Mouse (Mus musculus): ENCODE data around the gene Smim17. TPM values are rescaled to one million over a fixed set of nuclear protein-coding genes. Genes with fewer than 3 reads are reported as not detected.
A peak's percentile ranks its signal among the peaks of the same experiment; 100 is the strongest.

The Smim17 gene
- 0.07 and 0.33 TPM in 2 replicates for polyA plus RNA-seq (2014; fragmentation: Nextera tagmentation; extraction: Ambion mirVana)

GRCm38 (mm10) chr7:6397996-6398975, at the start of gene Smim17:
Smim17 (plus strand) TSS chr7:6398715.
- Histone ChIP-seq H3K9ac (ENCODE audit: low read length) (peak within 1 kb of the TSS; percentile 26), H3K4me2 (ENCODE audit: low read depth) (peak within 1 kb of the TSS; percentile 55), H3K4me1 (ENCODE audit: control insufficient read depth, insufficient read depth, low read length) (no peaks in the 10 kb centered on the region), H3K27ac (ENCODE audit: low read depth, low read length) (no peak within 1 kb of the TSS), H3K36me3 (ENCODE audit: control insufficient read depth, insufficient read depth, low read length) (no peaks in the 10 kb centered on the region), H3K27me3 (ENCODE audit: control insufficient read depth, insufficient read depth, low read length) (no peaks in the 10 kb centered on the region), H3K9me3 (ENCODE audit: control insufficient read depth, low read length) (no peaks in the 10 kb centered on the region), H3K4me3 (ENCODE audit: low read depth, low read length) (peak within 1 kb of the TSS; percentile 34)
- ATAC-seq (ENCODE audit: insufficient read depth, low FRiP score, low TSS enrichment) (peak; percentile 89), DNase-seq (ENCODE audit: low spot score) (peak; percentile 74)
- 30% methylated on average over 25 of the region's 25 CpGs for WGBS

GRCm38 (mm10) chr7:6358121-6358520, 40.4 kb upstream of the Smim17 start:
- Histone ChIP-seq H3K27me3 (ENCODE audit: control insufficient read depth, insufficient read depth, low read length) (no peaks in the 10 kb centered on the region), H3K27ac (ENCODE audit: low read depth, low read length) (no peak overlapping the region), H3K4me1 (ENCODE audit: control insufficient read depth, insufficient read depth, low read length) (no peaks in the 10 kb centered on the region), H3K4me3 (ENCODE audit: low read depth, low read length) (no peak overlapping the region), H3K4me2 (ENCODE audit: low read depth) (no peak overlapping the region), H3K36me3 (ENCODE audit: control insufficient read depth, insufficient read depth, low read length) (peaks cover 3% of the 10 kb centered on the region), H3K9me3 (ENCODE audit: control insufficient read depth, low read length) (no peaks in the 10 kb centered on the region), H3K9ac (ENCODE audit: low read length) (no peak overlapping the region)
- no peak for ATAC-seq (ENCODE audit: insufficient read depth, low FRiP score, low TSS enrichment)
- WGBS: 71% methylated on average over 2 of the region's 2 CpGs
- no peak for DNase-seq (ENCODE audit: low spot score)

DNA sequence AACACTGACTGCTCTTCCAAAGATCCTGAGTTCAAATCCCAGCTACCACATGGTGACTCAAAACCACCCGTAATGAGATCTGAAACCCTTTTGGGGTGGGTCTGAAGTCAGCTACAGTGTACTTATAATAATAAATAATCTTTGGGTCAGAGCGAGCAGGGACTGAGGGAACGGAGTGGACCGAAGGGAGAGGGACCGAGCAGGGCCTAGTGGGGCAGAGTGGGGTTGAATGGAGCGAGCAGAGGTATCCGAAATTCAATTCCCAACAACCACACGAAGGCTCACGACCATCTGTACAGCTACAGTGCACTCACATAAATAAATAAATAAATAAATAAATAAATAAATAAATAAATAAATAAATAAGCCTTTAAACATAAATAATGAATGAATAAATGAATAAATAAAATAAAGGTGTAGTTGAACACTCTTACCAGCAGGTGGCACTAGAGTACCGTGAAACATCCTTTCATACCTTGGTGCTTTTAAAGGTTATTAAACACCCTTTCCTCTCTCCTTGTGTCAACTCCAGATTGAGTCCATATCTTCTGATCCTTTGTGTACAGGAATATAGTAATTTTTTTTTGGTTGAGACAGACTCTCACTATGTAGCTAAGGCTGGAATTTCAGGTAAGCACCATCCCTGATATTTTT, 39.5 kb upstream of the Smim17 start:
- DNase-seq (ENCODE audit: low spot score): peak; percentile 68
- WGBS: 57% methylated on average over 10 of the region's 10 CpGs

DNA sequence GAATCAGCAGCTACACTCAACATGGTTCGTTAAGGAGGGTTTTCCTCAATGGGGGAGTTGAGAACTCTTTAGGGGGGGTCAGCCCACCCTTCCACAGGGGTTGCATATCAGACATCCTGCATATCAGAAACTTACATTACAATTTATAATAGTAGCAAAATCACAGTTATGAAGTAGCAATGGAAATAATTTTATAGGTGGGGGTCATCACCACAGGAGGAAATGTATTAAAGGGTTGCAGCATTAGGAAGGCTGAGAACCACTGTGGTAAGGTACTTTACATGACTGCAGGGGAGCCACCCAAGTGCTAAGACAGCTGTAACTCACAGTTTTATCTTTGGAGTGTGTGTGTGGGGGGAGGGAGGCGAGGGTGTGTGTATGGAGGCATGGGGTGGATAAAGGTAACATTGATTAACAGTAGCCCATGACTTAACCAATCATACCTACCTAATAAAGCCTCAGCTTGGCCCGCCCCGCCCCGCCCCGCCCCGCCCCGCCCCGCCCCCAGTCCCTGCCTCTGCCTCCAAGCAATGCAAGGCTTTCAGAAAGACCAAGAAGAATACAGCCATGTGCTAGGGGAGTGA, 37.9 kb upstream of the Smim17 start:
- Histone ChIP-seq H3K9ac (ENCODE audit: low read length) (no peak overlapping the region), H3K9me3 (ENCODE audit: control insufficient read depth, low read length) (no peaks in the 10 kb centered on the region), H3K27ac (ENCODE audit: low read depth, low read length) (no peak overlapping the region), H3K4me1 (ENCODE audit: control insufficient read depth, insufficient read depth, low read length) (no peaks in the 10 kb centered on the region), H3K4me3 (ENCODE audit: low read depth, low read length) (no peak overlapping the region), H3K36me3 (ENCODE audit: control insufficient read depth, insufficient read depth, low read length) (no peaks in the 10 kb centered on the region), H3K27me3 (ENCODE audit: control insufficient read depth, insufficient read depth, low read length) (no peaks in the 10 kb centered on the region), H3K4me2 (ENCODE audit: low read depth) (no peak overlapping the region)
- ATAC-seq (ENCODE audit: insufficient read depth, low FRiP score, low TSS enrichment) (no peak), DNase-seq (ENCODE audit: low spot score) (no peak)
- 14% methylated on average over 9 of the region's 9 CpGs for WGBS

More for the DNA sequence above, 39.5 kb upstream of the Smim17 start:
- Histone ChIP-seq H3K9me3 (ENCODE audit: control insufficient read depth, low read length) (no peaks in the 10 kb centered on the region), H3K4me3 (ENCODE audit: low read depth, low read length) (no peak overlapping the region), H3K4me1 (ENCODE audit: control insufficient read depth, insufficient read depth, low read length) (no peaks in the 10 kb centered on the region), H3K27me3 (ENCODE audit: control insufficient read depth, insufficient read depth, low read length) (no peaks in the 10 kb centered on the region), H3K9ac (ENCODE audit: low read length) (no peak overlapping the region), H3K36me3 (ENCODE audit: control insufficient read depth, insufficient read depth, low read length) (peaks cover under 1% of the 10 kb centered on the region), H3K27ac (ENCODE audit: low read depth, low read length) (no peak overlapping the region), H3K4me2 (ENCODE audit: low read depth) (no peak overlapping the region)
- ATAC-seq (ENCODE audit: insufficient read depth, low FRiP score, low TSS enrichment): no peak

GRCm38 (mm10) chr7:6361756-6362155, 36.8 kb upstream of the Smim17 start:
- 29% methylated on average over 7 of the region's 7 CpGs for WGBS
- peak overlapping the region; percentile 71 for H3K27ac ChIP-seq (ENCODE audit: low read depth, low read length)
- DNase-seq (ENCODE audit: low spot score) (no peak), ATAC-seq (ENCODE audit: insufficient read depth, low FRiP score, low TSS enrichment) (no peak)
- peak overlapping the region; percentile 35 for H3K4me2 ChIP-seq (ENCODE audit: low read depth)
- no peaks in the 10 kb centered on the region for H3K27me3 ChIP-seq (ENCODE audit: control insufficient read depth, insufficient read depth, low read length)
- H3K4me3 ChIP-seq (ENCODE audit: low read depth, low read length): peak overlapping the region; percentile 41
- H3K4me1 ChIP-seq (ENCODE audit: control insufficient read depth, insufficient read depth, low read length): no peaks in the 10 kb centered on the region
- H3K9me3 ChIP-seq (ENCODE audit: control insufficient read depth, low read length): no peaks in the 10 kb centered on the region
- H3K36me3 ChIP-seq (ENCODE audit: control insufficient read depth, insufficient read depth, low read length): no peaks in the 10 kb centered on the region
- peak overlapping the region; percentile 45 for H3K9ac ChIP-seq (ENCODE audit: low read length)

- Histone ChIP-seq H3K4me2 (ENCODE audit: low read depth) (peak overlapping the region; percentile 44), H3K4me1 (ENCODE audit: control insufficient read depth, insufficient read depth, low read length) (no peaks in the 10 kb centered on the region), H3K27me3 (ENCODE audit: control insufficient read depth, insufficient read depth, low read length) (no peaks in the 10 kb centered on the region), H3K4me3 (ENCODE audit: low read depth, low read length) (peak overlapping the region; percentile 41), H3K27ac (ENCODE audit: low read depth, low read length) (peak overlapping the region; percentile 71), H3K9me3 (ENCODE audit: control insufficient read depth, low read length) (no peaks in the 10 kb centered on the region), H3K9ac (ENCODE audit: low read length) (peak overlapping the region; percentile 45), H3K36me3 (ENCODE audit: control insufficient read depth, insufficient read depth, low read length) (no peaks in the 10 kb centered on the region)
- WGBS: under 1% methylated on average over 38 of the region's 38 CpGs
- ATAC-seq (ENCODE audit: insufficient read depth, low FRiP score, low TSS enrichment) (peak; percentile 92), DNase-seq (ENCODE audit: low spot score) (peak; percentile 98)
These were observed 36.1 kb upstream of the Smim17 start for GRCm38 (mm10) chr7:6362268-6363046.

DNA sequence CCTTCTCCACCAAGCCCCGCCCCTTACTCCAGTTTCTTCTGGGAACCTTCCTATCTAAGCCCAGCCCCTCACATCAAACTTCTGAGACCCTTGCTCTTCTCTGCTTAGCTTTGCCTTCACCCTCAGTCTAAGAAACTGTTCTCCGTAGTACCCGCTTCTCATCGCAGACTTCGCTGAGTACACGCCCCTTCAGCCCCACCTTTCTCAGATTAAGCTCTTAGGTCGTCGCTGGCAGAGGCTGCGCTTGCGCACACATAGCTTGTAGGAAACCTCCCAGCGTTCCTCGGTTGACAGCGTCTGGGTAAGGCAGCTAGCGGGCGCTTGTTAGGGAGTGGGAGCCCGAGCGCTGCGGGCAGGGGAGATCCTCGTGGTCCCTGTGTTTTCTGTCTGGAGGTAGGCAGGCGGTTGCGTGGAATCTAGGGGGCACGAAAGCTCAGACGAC, 35.4 kb upstream of the Smim17 start, which contains the start of gene Zfp78:
Gene Zfp78 (plus strand): TSS at position 234 of the 442 bp plus-strand sequence.
- ATAC-seq (ENCODE audit: insufficient read depth, low FRiP score, low TSS enrichment) (peak; percentile 76), DNase-seq (ENCODE audit: low spot score) (no peak)
- Histone ChIP-seq H3K9ac (ENCODE audit: low read length) (peak within 1 kb of the TSS; percentile 45), H3K36me3 (ENCODE audit: control insufficient read depth, insufficient read depth, low read length) (no peaks in the 10 kb centered on the region), H3K4me3 (ENCODE audit: low read depth, low read length) (peak within 1 kb of the TSS; percentile 41), H3K4me2 (ENCODE audit: low read depth) (peak within 1 kb of the TSS; percentile 44), H3K27ac (ENCODE audit: low read depth, low read length) (peak within 1 kb of the TSS; percentile 71), H3K4me1 (ENCODE audit: control insufficient read depth, insufficient read depth, low read length) (no peaks in the 10 kb centered on the region), H3K9me3 (ENCODE audit: control insufficient read depth, low read length) (no peaks in the 10 kb centered on the region), H3K27me3 (ENCODE audit: control insufficient read depth, insufficient read depth, low read length) (no peaks in the 10 kb centered on the region)
- 0% methylated on average over 23 of the region's 23 CpGs for WGBS

GRCm38 (mm10) chr7:6364761-6365160, 33.8 kb upstream of the Smim17 start:
- no peaks in the 10 kb centered on the region for H3K9me3 ChIP-seq (ENCODE audit: control insufficient read depth, low read length)
- H3K27me3 ChIP-seq (ENCODE audit: control insufficient read depth, insufficient read depth, low read length): no peaks in the 10 kb centered on the region
- no peaks in the 10 kb centered on the region for H3K36me3 ChIP-seq (ENCODE audit: control insufficient read depth, insufficient read depth, low read length)
- no peak overlapping the region for H3K4me2 ChIP-seq (ENCODE audit: low read depth)
- H3K4me3 ChIP-seq (ENCODE audit: low read depth, low read length): no peak overlapping the region
- no peak overlapping the region for H3K27ac ChIP-seq (ENCODE audit: low read depth, low read length)
- no peaks in the 10 kb centered on the region for H3K4me1 ChIP-seq (ENCODE audit: control insufficient read depth, insufficient read depth, low read length)
- WGBS: 79% methylated on average over 1 of the region's 1 CpGs
- DNase-seq (ENCODE audit: low spot score) (no peak), ATAC-seq (ENCODE audit: insufficient read depth, low FRiP score, low TSS enrichment) (no peak)
- H3K9ac ChIP-seq (ENCODE audit: low read length): no peak overlapping the region
